Mouse (Mus musculus) ES-Bruce4 (cell line): ENCODE results near the gene Cd86.

Experiments
- CTCF ChIP-seq: IDR thresholded peaks from one replicate; pipeline ENCODE4 v1.8.1; 2011; ENCODE audit warnings: low read depth, low read length
- EP300 ChIP-seq: IDR thresholded peaks from 2 replicates; pipeline ENCODE4 v1.6.1; 2011; ENCODE audit warnings: low read depth, low read length; ENCODE audit not compliant: insufficient read depth
- POLR2A ChIP-seq: IDR thresholded peaks from one replicate; pipeline ENCODE4 v1.8.1; 2011; ENCODE audit warnings: low read length; ENCODE audit not compliant: insufficient read depth

DNA sequence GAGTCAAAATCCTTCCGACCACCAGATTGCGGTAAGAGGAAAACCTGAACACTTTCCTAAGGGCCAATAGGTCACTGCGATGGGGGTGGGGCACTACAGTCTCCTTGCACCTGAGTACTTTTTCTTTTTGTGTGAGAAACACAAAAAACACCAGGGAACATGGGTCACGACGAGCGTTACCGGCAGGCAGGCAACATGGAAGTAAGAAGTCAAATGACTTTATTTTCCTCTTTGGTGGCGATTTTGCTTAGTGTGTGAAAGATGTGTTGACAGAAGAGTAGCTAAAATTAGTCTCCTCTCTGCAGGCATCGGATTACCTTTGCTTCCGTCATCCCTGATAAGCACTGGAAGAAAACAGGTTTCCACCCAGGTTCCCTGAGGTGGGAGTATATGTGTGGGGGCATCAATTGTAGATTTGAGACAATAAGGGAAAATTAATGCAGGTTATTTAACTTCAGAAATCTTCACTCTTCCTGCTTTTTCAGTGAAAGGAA, 110.2 kb downstream of the Cd86 start:
- TF ChIP-seq POLR2A (no peak), EP300 (no peak), CTCF (no peak)
